Mouse (Mus musculus) left cerebral cortex, adult 2 months (tissue): ENCODE data around the gene Plekhn1. TPM values are rescaled to one million over a fixed set of nuclear protein-coding genes. Genes with fewer than 3 reads are reported as not detected.

ENCODE experiments used
- DNase-seq, 2 experiments: peaks; one replicate each; pipeline ENCODE4 v3.0.0; 2021 to 2022; ENCODE audit warnings: low spot score in 2 of 2, mixed read lengths in 1 of 2; ENCODE audit errors: extremely low spot score in 1 of 2
- H3K27ac ChIP-seq: fragments of 200-600 bp; 2 replicates; pipeline ENCODE4 v1.8.1; 2022
- H3K4me3 ChIP-seq: fragments of 200-600 bp; 2 replicates; pipeline ENCODE4 v1.8.1; 2022
- CTCF ChIP-seq: fragments of 200-600 bp; IDR thresholded peaks from 2 replicates; pipeline ENCODE4 v1.8.1; 2022; ENCODE audit warnings: antibody characterized with exemption, mild to moderate bottlenecking, moderate library complexity
- intact Hi-C: fragments of 180-260 bp; cut with DNase I; formaldehyde crosslinking; loops from one replicate; pipeline ENCODE4 v1.15.1; 2025
- total RNA-seq, 2 experiments: library from RNA; stranded (reverse); gene quantifications; 2 replicates each; pipeline ENCODE4 v1.2.3; 2021

Plekhn1 gene
- total RNA-seq, 2 experiments from 2014 or later: 39.6 to 39.8 TPM

GRCm38 (mm10) chr4:156235360-156235770 is 708 bp upstream of the Plekhn1 start:
- peak overlapping the region; percentile 79 for H3K27ac ChIP-seq
- no peak for DNase-seq
- peak overlapping the region; percentile 75 for H3K4me3 ChIP-seq
- TF ChIP-seq CTCF: peak; percentile 4
- intact Hi-C loops: loop anchor here (2.0 kb wide), 2 partner anchors 33 to 127 kb away; partner anchors contain the start of genes 9430015G10Rik and AW011738

GRCm38 (mm10) chr4:156234021-156234501 is 596 bp downstream of the Plekhn1 start:
- intact Hi-C loops: loop anchor here (2.0 to 5.0 kb wide), 3 partner anchors 31 to 125 kb away; partner anchors contain the start of genes 9430015G10Rik and AW011738
- peak overlapping the region; percentile 61 for H3K27ac ChIP-seq
- H3K4me3 ChIP-seq: peak overlapping the region; percentile 75
- no peak for DNase-seq
- TF ChIP-seq CTCF: no peak

- Histone ChIP-seq H3K27ac (no peak overlapping the region), H3K4me3 (no peak overlapping the region)
- intact Hi-C loops: loop anchor here (2.0 kb wide), 1 partner anchor 32 kb away; the partner anchor contains the start of gene Agrn
- no peak for TF ChIP-seq CTCF
- no peak for DNase-seq
Observed at GRCm38 (mm10) chr4:156228393-156229024, 6.1 kb downstream of the Plekhn1 start.

- DNase-seq: no peak
- Histone ChIP-seq H3K27ac (no peak overlapping the region), H3K4me3 (no peak overlapping the region)
- no peak for TF ChIP-seq CTCF
- intact Hi-C loops: loop anchor here (2.0 kb wide), 1 partner anchor 31 kb away; the partner anchor contains the start of gene Agrn
Observed at GRCm38 (mm10) chr4:156227752-156228392, 6.8 kb downstream of the Plekhn1 start.

GRCm38 (mm10) chr4:156224276-156224675 is 10.4 kb downstream of the Plekhn1 start:
- intact Hi-C loops: no loop called here
- no peak for TF ChIP-seq CTCF
- no peak for DNase-seq
- no peak overlapping the region for H3K4me3 ChIP-seq
- no peak overlapping the region for H3K27ac ChIP-seq

- Histone ChIP-seq H3K4me3 (no peak overlapping the region), H3K27ac (no peak overlapping the region)
- intact Hi-C loops: no loop called here
- no peak for TF ChIP-seq CTCF
- DNase-seq: no peak
Observed at GRCm38 (mm10) chr4:156219936-156220335, 14.7 kb downstream of the Plekhn1 start.

- no peak overlapping the region for H3K4me3 ChIP-seq
- DNase-seq: no peak
- no peak overlapping the region for H3K27ac ChIP-seq
- TF ChIP-seq CTCF: no peak
- intact Hi-C loops: no loop called here
Observed at GRCm38 (mm10) chr4:156217838-156218237, 16.8 kb downstream of the Plekhn1 start.

- TF ChIP-seq CTCF: no peak
- Histone ChIP-seq H3K4me3 (no peak overlapping the region), H3K27ac (no peak overlapping the region)
- intact Hi-C loops: no loop called here
- no peak for DNase-seq
Observed at GRCm38 (mm10) chr4:156217022-156217669, 17.5 kb downstream of the Plekhn1 start.

GRCm38 (mm10) chr4:156216196-156216595 is 18.5 kb downstream of the Plekhn1 start:
- H3K27ac ChIP-seq: no peak overlapping the region
- no peak for DNase-seq
- no peak for TF ChIP-seq CTCF
- intact Hi-C loops: no loop called here
- no peak overlapping the region for H3K4me3 ChIP-seq

GRCm38 (mm10) chr4:156215649-156216048 is 19.0 kb downstream of the Plekhn1 start, which contains the start of gene Perm1:
TSS of gene Perm1 (plus strand) at chr4:156215868.
- Histone ChIP-seq H3K4me3 (no peak within 1 kb of the TSS), H3K27ac (no peak within 1 kb of the TSS)
- intact Hi-C loops: no loop called here
- no peak for DNase-seq
- TF ChIP-seq CTCF: no peak

GRCm38 (mm10) chr4:156213134-156213533 is 21.5 kb downstream of the Plekhn1 start:
- intact Hi-C loops: no loop called here
- no peak for TF ChIP-seq CTCF
- Histone ChIP-seq H3K27ac (no peak overlapping the region), H3K4me3 (no peak overlapping the region)
- DNase-seq: no peak
